Mouse (Mus musculus) stomach, embryonic 16.5 days (tissue): Measurements from ENCODE around the gene Pigq. TPM values are rescaled to one million over a fixed set of nuclear protein-coding genes. Genes with fewer than 3 reads are reported as not detected.
A peak's percentile ranks its signal among the peaks of the same experiment; 100 is the strongest.

Experiments used
- ATAC-seq: fragments of 200-750 bp; cut with Nextera tagmentation; 2 replicates; pipeline ENCODE4 v1.8.0; 2017; ENCODE audit warnings: moderate number of reproducible peaks, moderate TSS enrichment; ENCODE audit not compliant: insufficient read depth, low FRiP score
- H3K27ac ChIP-seq: fragments of 300-500 bp; sonication (generic); 2 replicates; pipeline ENCODE4 v1.5.1; 2014; ENCODE audit warnings: low read length
- H3K27me3 ChIP-seq: fragments of 300-500 bp; sonication (generic); 2 replicates; pipeline ENCODE4 v1.6.1; 2014; ENCODE audit warnings: low read length, control low read depth, mixed read lengths; ENCODE audit not compliant: control insufficient read depth, insufficient read depth
- H3K36me3 ChIP-seq: fragments of 300-500 bp; sonication (generic); 2 replicates; pipeline ENCODE4 v1.6.1; 2014; ENCODE audit warnings: low read length; ENCODE audit not compliant: control insufficient read depth, insufficient read depth
- H3K4me1 ChIP-seq: fragments of 300-500 bp; sonication (generic); 2 replicates; pipeline ENCODE4 v1.6.1; 2014; ENCODE audit warnings: low read length, control low read depth, mixed read lengths; ENCODE audit not compliant: control insufficient read depth, insufficient read depth
- H3K4me2 ChIP-seq: fragments of 300-500 bp; sonication (generic); 2 replicates; pipeline ENCODE4 v1.6.1; 2014; ENCODE audit warnings: low read depth, low read length, mixed read lengths
- H3K4me3 ChIP-seq: fragments of 300-500 bp; sonication (generic); replicated peaks from 2 replicates; pipeline ENCODE4 v1.5.1; 2014; ENCODE audit warnings: mild to moderate bottlenecking, low read length
- H3K9ac ChIP-seq: fragments of 300-500 bp; sonication (generic); 2 replicates; pipeline ENCODE4 v1.6.1; 2014; ENCODE audit warnings: low read length
- H3K9me3 ChIP-seq: fragments of 300-500 bp; sonication (generic); replicated peaks from 2 replicates; pipeline ENCODE4 v1.6.1; 2016; ENCODE audit warnings: low read length, control low read depth; ENCODE audit not compliant: control insufficient read depth
- WGBS: fragments of 180-500 bp; shearing (Covaris S2); extraction: QIAGEN DNeasy Blood & Tissue Kit; methylation state at CpG from one replicate; pipeline ENCODE4 v1.1.7; 2014; 5-methylcytosine and 5-hydroxymethylcytosine counted together
- polyA plus RNA-seq: library from polyadenylated mRNA; unstranded; fragments of >200 nt; fragmentation: Nextera tagmentation; extraction: Ambion mirVana; gene quantifications from 2 replicates; pipeline ENCODE4 v1.2.1, GENCODE M21; 2015

Gene Pigq
- polyA plus RNA-seq, 1 experiment from 2014 or later = 57.2 TPM

DNA sequence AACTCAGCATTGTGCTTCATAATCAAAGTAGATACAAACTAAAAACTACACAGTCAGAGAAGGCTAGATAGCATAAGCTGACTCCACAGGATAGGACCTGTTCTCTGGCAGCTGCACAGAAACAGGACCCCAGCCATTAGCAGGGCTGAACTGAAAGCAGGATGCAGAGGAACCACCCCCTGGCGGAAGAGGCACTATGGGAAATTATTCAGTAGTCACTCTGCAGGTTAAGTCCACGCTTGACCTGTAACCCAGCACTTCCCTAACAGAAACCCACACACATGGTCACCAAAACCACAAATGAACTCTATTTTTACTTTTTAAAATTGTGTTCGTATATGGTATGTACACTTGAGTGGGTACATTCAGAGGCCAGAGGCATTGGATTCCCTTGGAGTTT is 41.7 kb downstream of the Pigq start:
- H3K27ac ChIP-seq = no peak overlapping the region
- H3K4me3 ChIP-seq = no peak overlapping the region
- H3K9ac ChIP-seq = no peak overlapping the region
- H3K4me1 ChIP-seq = no peaks in the 10 kb centered on the region
- 0 out of 2 replicates have a peak, but pooled peaks cover 8% of the 10 kb centered on the region for H3K36me3 ChIP-seq
- ATAC-seq = no peak
- 78% methylated on average over 3 of the region's 3 CpGs for WGBS
- no peak overlapping the region for H3K4me2 ChIP-seq
- H3K27me3 ChIP-seq = no peaks in the 10 kb centered on the region
- no peaks in the 10 kb centered on the region for H3K9me3 ChIP-seq

DNA sequence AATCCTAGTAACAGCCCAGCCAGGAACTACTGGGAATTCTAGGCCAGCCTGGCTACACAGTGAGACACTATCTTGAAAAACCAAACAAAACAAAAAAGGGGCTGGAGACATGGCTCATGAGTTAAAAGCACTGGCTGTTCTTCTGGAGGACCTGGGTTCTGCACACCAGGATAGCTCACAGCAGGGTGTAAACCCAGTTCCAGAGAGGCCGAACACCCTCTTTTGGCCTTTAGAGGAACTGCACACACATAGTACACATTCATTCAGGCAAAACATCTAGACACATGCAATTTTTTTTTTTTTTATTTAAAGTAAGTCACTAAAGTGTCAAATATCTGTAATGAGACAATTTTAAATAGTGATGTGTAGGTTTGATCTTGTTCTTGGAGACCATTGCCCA is 44.5 kb downstream of the Pigq start:
- WGBS = 97% methylated on average over 1 of the region's 1 CpGs
- ATAC-seq = no peak
- Histone ChIP-seq H3K9me3 (no peaks in the 10 kb centered on the region), H3K4me2 (no peak overlapping the region), H3K4me3 (no peak overlapping the region), H3K27me3 (no peaks in the 10 kb centered on the region), H3K36me3 (0 out of 2 replicates have a peak, but pooled peaks cover 8% of the 10 kb centered on the region), H3K27ac (no peak overlapping the region), H3K9ac (no peak overlapping the region), H3K4me1 (no peaks in the 10 kb centered on the region)

DNA sequence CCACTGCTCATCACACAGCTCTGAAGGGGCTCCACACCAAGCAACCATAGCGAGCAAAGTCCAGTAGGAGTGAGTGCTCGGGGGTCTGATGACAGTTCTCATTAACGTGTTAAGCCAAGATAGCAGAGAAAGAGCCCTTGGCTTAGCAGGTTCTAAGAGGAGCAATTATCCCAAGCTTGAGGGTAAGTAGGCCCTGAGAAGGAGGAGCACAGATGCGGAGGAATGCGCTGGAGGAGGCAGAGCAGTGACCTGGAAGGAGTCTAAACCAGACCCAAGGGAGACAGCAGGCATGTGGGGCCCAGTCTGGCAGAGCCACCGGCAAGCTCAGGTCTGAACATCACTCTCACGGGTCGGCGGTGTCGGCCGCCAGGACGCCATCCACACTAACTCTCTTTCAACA is 48.8 kb downstream of the Pigq start:
- Histone ChIP-seq H3K4me2 (no peak overlapping the region), H3K4me3 (no peak overlapping the region), H3K9ac (no peak overlapping the region), H3K27me3 (no peaks in the 10 kb centered on the region), H3K36me3 (0 out of 2 replicates have a peak, but pooled peaks cover 7% of the 10 kb centered on the region), H3K9me3 (no peaks in the 10 kb centered on the region), H3K27ac (no peak overlapping the region), H3K4me1 (no peaks in the 10 kb centered on the region)
- WGBS = 71% methylated on average over 12 of the region's 12 CpGs
- ATAC-seq = no peak

DNA sequence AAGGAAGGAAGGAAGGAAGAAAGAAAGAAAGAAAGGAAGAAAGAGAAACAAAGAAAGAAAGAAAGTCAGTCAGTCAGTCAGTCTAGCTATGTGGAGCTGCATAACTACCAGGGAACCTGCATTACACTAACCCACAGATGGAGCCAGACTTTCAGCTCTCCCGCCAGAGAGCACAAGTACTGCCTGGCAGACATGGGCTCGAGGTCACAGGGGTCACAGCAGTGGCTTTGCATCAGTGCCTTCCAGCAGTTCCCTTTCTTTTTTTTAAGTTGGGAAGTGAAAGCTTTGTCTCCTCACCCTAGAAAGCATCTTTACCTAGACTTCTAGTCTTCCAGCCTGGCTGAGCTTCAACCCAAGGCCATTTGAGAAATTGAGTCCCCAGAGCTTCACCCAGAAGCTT is 49.3 kb downstream of the Pigq start:
- Histone ChIP-seq H3K9ac (no peak overlapping the region), H3K4me1 (no peaks in the 10 kb centered on the region), H3K27me3 (no peaks in the 10 kb centered on the region), H3K36me3 (0 out of 2 replicates have a peak, but pooled peaks cover 2% of the 10 kb centered on the region), H3K4me3 (no peak overlapping the region), H3K4me2 (no peak overlapping the region), H3K9me3 (no peaks in the 10 kb centered on the region), H3K27ac (no peak overlapping the region)
- WGBS = 52% methylated on average over 2 of the region's 2 CpGs
- ATAC-seq = no peak

DNA sequence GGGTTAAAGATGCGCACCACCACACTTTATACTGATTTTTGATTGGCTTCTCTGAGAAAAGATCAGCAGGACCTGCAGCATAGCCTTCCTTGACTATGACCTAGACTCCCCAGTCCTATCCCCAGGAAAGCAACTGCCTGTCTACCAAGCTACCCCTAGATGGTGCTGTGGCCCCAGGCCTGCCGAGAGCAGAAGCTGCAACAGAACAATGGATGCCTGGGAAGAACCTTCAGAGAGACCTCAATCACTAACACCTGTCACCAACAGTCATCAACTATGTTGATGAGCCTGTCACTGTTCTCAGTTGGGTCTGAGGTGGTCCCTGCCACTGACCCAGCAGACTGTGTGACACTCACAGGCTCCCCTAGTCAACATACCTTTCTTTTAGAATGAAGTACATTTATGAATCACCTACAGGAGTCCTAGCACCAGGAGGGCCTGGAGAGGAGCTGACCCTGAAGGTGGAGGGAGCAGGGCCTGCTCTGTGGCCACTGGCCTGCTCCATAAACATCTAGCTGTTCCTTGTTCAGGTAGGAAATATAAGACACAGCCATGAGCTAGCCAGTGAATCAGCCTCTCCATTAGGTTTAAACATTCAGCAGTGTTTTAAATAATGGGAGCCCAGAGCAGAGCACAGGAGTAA is 50.6 kb downstream of the Pigq start:
- H3K9ac ChIP-seq = no peak overlapping the region
- H3K9me3 ChIP-seq = no peaks in the 10 kb centered on the region
- no peaks in the 10 kb centered on the region for H3K4me1 ChIP-seq
- no peak overlapping the region for H3K4me3 ChIP-seq
- 34% methylated on average over 2 of the region's 2 CpGs for whole genome bisulfite sequencing
- H3K27ac ChIP-seq = no peak overlapping the region
- no peaks in the 10 kb centered on the region for H3K27me3 ChIP-seq
- peak; percentile 68 for ATAC-seq
- no peaks in the 10 kb centered on the region for H3K36me3 ChIP-seq
- no peak overlapping the region for H3K4me2 ChIP-seq

DNA sequence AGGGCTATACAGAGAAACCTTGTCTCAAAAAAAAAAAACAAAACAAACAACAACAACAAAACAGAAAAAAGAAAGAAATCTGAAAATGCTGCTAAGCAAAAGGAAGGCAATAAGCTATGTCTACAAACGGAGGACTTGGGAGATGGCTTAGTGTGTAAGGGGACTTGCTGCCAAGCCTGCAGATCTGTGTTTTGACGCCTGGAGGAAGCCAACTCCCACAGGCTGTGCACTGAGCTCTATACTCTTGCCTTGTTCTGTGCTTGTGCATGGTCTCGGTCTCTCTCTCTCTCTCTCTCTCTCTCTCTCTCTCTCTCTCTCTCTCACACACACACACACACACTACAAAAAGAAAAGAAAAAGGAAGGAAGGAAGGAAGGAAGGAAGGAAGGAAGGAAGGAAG is 55.9 kb downstream of the Pigq start:
- peaks cover 4% of the 10 kb centered on the region for H3K36me3 ChIP-seq
- H3K9ac ChIP-seq = no peak overlapping the region
- no peak overlapping the region for H3K4me2 ChIP-seq
- H3K27me3 ChIP-seq = no peaks in the 10 kb centered on the region
- H3K9me3 ChIP-seq = no peaks in the 10 kb centered on the region
- no peaks in the 10 kb centered on the region for H3K4me1 ChIP-seq
- no peak overlapping the region for H3K4me3 ChIP-seq
- H3K27ac ChIP-seq = no peak overlapping the region
- WGBS = 87% methylated on average over 3 of the region's 3 CpGs
- no peak for ATAC-seq

DNA sequence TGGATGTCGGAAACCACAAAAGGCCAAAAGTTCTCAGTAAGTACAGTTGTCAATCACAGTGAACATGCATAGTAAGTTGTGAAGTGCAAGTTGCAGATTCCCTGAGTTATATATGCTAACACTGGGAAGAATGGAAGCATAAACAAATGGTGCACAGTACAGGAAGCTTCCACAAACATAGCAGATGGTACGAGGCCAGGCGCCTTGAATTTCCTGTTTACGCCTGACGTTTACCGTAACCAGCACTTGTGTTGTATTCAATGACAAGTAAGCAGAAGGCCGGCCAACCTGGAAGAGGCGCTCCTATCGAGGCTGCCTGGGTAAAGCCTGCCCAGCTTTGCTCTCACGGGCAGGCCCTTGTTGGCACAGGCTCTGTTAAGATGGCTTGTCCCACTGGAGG is 57.3 kb downstream of the Pigq start:
- ATAC-seq = no peak
- WGBS = 78% methylated on average over 10 of the region's 10 CpGs
- H3K4me3 ChIP-seq = no peak overlapping the region
- no peaks in the 10 kb centered on the region for H3K27me3 ChIP-seq
- H3K4me1 ChIP-seq = no peaks in the 10 kb centered on the region
- H3K4me2 ChIP-seq = no peak overlapping the region
- no peaks in the 10 kb centered on the region for H3K9me3 ChIP-seq
- no peak overlapping the region for H3K9ac ChIP-seq
- H3K36me3 ChIP-seq = peaks cover 8% of the 10 kb centered on the region
- H3K27ac ChIP-seq = no peak overlapping the region

DNA sequence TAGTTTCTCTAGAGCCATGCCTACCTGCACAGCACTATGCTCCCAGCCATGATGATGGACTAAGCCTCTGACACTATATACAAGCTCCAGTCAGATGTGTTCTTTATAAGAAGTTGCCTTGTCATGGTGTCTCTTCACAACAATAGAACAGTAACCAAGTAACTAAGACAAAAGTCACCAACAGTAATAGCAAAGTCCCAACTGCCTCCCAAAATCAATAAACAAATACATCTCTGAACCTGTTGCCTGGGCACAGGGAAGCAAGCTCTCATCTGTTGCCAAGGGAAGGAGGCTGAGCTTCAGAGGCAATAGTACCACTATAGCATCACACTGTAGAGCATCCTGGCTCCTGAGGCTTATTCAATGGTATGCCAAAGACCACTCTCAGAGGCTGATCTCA is 57.9 kb downstream of the Pigq start:
- Histone ChIP-seq H3K4me3 (no peak overlapping the region), H3K36me3 (peaks cover 8% of the 10 kb centered on the region), H3K9ac (no peak overlapping the region), H3K9me3 (no peaks in the 10 kb centered on the region), H3K27ac (no peak overlapping the region), H3K4me1 (no peaks in the 10 kb centered on the region), H3K4me2 (no peak overlapping the region), H3K27me3 (no peaks in the 10 kb centered on the region)
- ATAC-seq = no peak

DNA sequence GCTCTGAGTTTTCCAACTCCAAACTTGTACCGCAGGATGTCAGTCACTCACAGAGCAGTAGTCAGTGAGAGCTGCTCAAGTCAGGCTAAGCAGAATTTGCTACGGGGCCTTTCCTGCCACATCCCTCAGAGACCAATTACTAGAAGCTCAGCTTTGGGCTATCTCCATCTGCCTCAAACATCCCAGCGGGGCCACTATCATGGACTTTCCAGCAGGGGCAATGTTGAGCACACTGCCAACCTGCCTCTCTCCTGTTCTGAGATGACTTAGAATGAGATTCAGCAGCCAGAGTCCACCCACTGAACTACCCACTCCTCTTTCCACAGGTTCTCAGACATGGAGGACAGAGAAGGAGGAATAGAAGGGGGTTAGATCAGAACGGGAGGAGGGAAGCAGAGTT is 59.1 kb downstream of the Pigq start:
- Histone ChIP-seq H3K36me3 (peaks cover 8% of the 10 kb centered on the region), H3K27ac (no peak overlapping the region), H3K4me3 (no peak overlapping the region), H3K4me1 (peaks cover 8% of the 10 kb centered on the region; the same call in 1 of the 2 replicates), H3K9ac (no peak overlapping the region), H3K4me2 (no peak overlapping the region), H3K27me3 (no peaks in the 10 kb centered on the region), H3K9me3 (no peaks in the 10 kb centered on the region)
- 64% methylated on average over 4 of the region's 4 CpGs for WGBS
- no peak for ATAC-seq
